Mouse (Mus musculus) liver, postnatal 0 days (tissue): ENCODE measurements around the gene St6galnac3.

Source experiments
- CTCF ChIP-seq: sonication (generic); IDR thresholded peaks from 2 replicates; pipeline ENCODE4 v1.5.1; 2016; ENCODE audit warnings: antibody characterized with exemption, low read depth
- EP300 ChIP-seq: IDR thresholded peaks from 2 replicates; pipeline ENCODE4 v1.6.1; 2016; ENCODE audit warnings: antibody characterized with exemption, low read depth, mild to moderate bottlenecking

DNA sequence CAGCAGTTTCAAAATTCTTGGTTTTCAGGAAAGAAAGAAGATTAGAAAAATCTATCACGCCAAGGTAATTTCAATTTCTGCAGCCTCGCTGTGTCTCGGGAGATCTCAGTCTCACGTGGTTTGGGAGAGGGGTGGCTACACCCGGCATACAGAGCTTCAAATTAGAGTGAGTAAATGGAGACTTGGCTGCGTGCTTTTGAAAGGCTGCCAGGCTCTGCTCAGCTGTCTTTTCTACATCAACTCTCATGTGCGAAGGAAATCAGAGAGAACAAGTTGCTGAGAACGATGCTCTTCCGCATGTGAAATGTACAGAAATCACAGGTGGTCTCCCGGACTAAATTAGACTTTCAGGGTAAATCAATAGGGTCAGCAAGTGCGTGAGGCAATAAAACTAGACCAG lies 242.9 kb downstream of the St6galnac3 start:
- no peak for TF ChIP-seq CTCF
- no peak for TF ChIP-seq EP300
